Mouse (Mus musculus) left cerebral cortex, postnatal 25 days (tissue): ENCODE measurements around the gene Mterf1a. TPM values are rescaled to one million over a fixed set of nuclear protein-coding genes. Genes with fewer than 3 reads are reported as not detected.
"Not testable (repeated sequence)": the region's sequence is repeated elsewhere in the genome, so short reads cannot be mapped to it uniquely, and the experiment has no call there.

Source experiments
- DNase-seq, 2 experiments: peaks; one replicate each; pipeline ENCODE4 v3.0.0; 2022; ENCODE audit warnings: low spot score in 2 of 2, mixed read lengths in 1 of 2
- intact Hi-C: fragments of 180-260 bp; cut with DNase I; formaldehyde crosslinking; loops from one replicate; pipeline ENCODE4 v1.15.1; 2025
- total RNA-seq, 2 experiments: library from RNA; stranded (reverse); gene quantifications; 2 replicates each; pipeline ENCODE4 v1.2.3; 2021

Gene Mterf1a
- 1 to 10 TPM; 8.4 to 9.1 TPM for total RNA-seq

DNA sequence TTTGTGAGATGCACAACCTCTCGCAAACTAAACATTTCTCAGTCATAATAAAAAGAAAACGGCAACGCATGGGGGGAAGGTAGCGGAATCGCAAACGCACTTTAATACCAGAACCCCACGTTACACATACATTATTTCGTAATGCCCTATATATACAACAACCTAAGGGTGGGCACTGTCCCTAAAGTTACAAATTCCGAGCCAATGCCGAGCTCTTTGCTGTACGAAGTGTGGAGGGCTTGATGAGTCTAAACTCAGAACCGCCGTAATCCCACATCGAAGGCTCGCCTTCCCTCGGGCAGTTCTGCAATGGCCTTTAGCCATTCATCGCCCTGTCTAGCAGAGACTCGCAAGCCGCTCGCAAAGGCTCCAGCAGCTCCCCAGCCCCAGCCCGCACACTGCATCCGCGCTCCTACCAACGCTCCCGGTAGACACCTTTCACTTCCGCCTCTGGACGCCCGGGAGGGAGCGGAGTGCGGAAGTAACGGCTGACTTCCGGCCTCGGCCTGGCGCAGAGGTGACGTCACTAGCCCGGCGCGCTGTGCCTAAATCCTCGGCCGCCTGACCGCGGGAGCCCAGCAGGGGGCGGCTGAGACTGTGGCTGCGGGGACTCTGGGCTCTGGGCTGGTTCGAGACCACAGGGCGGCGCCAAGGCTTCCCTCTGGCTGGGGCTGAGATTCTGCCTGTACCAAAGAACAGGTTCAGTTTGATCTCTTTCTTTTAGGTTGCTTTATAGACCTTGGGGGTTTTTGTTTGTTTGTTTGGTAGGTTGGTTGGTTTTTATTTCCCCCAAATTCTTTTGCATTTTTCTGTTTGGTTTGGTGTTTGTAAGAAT, at the start of gene Mterf1a:
Mterf1a (minus strand) TSS at position 475 of the 835 bp plus-strand sequence.
- intact Hi-C loops, result loop anchor here (1.0 to 5.0 kb wide), 3 partner anchors 33 to 298 kb away; no protein-coding TSS in a partner anchor
- peak; percentile 16 to 40 for DNase-seq

DNA sequence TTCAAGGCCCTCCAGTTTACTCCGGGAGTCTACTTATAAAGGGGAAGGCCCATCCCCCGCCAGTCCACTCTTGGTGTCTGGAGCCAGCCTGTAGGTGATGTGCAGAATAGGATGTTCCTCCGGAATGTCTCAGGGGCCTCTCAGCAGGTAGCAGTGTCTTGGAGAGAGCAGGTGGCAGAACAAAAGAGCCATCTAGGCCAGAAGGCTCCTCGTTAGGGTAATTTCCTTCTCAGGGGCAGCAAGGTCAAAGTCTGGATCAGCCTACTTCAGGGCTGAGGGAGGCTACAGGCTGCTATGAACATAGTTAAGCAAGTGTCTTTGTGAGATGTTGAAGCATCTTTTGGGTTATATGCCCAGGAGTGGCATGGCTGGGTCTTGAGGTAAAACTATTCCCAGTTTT, 49.4 kb upstream of the Mterf1a start:
- intact Hi-C loops, DNase-seq: not testable (repeated sequence)

DNA sequence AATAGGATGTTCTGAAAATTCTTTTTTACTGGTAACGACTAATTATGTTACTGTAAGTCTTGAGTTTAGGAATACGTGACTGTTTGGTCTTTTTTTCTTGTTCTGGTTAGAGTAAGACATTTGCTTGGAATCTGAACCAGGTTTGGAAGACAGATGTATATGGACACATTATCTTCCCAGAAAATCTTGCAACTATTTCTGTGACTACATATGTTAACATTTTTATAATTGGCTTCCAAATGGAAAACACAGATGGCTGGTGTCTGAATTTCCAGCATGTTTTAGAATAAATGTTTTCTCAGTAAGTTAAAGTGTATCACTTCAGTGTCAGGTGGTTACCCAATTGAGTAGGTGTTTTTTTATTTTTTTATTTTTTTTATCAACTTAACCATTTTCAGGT, 47.5 kb upstream of the Mterf1a start:
- intact Hi-C loops, result no loop called here
- peak; percentile 32 to 87 for DNase-seq

DNA sequence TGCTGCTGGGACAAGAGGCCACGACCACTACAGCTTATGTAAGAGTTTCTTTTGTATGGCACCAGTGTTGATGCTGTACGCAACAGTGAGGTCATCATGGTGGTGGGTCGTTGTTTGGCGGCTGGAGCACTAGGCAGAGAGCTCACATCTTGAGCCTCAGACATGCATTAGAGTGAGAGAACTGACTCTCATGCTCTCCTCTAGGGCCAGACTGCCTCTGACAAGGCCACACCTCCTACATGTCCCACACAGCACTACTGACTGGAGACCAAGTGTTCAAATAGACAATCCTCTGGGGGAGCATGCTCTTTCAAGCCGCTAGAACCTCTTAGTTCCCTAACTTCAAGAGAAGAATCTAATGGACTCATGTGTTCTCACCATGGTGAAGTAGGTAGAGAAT, 45.6 kb upstream of the Mterf1a start:
- intact Hi-C loops, result no loop called here
- DNase-seq, result no peak

DNA sequence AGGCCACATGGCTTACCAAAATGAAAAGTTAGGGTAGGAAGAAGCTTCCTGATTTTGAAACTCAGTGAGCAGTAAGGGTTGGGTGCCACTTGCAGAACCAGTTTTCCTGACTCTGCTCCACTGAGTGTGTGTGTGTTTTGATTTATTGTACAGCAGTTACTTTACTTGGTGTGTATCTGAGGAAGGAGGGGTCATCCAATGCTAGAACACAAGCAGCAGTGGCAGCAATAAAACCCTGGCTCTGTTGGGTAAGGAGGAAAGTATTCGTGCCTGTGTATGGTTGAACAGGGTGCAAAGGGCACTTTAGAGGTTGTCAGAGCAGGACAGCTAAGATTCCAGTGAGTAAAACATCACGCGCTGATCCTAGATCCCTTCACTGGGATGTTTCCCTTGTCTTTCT, 45.2 kb upstream of the Mterf1a start:
- no peak for DNase-seq
- intact Hi-C loops, result no loop called here

DNA sequence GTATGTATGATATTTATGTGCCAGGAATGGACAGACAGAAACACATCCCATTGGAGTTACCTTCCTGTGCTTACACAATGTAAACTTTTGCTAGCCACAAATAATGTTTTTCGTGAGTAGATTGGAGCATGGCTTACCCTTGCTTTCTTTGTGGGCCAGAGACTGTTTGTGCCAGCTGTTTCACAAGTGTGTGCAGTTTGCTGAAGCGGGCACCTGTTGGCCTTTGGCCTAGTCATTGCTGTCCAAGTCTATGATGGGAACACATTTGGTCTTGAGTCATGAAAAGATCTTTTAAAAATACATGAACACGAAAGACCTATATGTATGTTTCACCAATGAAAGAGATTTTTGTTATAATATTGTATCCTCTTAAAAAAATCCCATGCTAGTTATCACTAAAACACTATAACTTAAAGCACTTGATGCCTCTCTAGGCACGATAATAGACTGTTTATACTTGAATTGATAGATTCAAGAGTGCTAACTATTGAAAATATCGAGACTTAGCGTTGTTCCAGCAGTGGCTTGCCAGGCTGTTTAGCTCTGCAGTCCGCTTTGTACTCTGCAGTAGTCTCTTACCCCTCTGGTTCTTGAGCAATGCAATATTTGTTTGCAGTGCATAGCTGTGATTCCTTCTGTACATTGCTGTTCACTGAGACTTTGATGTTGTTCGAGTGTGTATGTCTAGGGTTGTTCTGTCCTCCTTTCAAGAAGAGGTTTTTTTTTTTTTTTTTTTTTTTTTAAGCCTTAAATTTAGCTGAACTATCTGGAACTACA, 42.2 kb upstream of the Mterf1a start:
- intact Hi-C loops, result no loop called here
- no peak for DNase-seq

DNA sequence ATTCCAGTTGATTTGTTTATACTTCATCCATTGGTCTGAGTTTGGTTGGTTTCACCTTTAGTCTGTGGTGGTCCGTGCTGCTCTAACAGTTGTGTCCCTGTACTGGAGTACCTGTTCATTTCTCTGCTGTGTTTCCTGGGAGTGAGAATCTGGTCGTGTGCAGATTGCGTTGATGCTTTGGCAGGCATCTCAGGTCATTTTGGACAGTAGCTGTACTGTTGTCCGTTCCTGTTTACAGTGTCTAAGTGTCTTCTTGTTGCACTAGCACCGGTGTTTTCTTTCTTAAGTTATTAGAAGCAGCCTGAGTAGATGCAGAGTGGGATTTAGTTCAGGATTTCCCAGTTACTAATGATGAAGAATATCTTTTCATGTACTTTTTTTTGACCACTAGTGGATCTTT, 41.5 kb upstream of the Mterf1a start:
- intact Hi-C loops, result no loop called here
- no peak for DNase-seq

DNA sequence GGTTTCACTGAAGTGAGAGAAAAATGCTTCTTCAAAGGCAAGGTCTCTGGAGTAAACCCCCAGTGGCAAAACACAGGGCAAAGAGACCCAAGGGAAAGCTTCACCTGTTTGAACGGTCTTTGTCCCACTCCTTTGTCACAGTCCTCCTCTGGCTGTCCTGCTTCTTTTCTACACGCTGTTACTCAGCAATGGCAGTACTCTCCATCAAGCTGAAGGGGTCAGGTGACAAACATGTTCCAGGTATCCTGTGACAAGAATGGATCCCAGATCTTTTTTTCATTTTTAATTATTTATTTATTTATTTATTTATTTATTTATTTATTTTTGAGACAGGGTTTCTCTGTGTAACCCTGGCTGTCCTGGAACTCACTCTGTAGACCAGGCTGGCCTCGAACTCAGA, 39.8 kb upstream of the Mterf1a start:
- intact Hi-C loops, result no loop called here
- DNase-seq, result no peak

DNA sequence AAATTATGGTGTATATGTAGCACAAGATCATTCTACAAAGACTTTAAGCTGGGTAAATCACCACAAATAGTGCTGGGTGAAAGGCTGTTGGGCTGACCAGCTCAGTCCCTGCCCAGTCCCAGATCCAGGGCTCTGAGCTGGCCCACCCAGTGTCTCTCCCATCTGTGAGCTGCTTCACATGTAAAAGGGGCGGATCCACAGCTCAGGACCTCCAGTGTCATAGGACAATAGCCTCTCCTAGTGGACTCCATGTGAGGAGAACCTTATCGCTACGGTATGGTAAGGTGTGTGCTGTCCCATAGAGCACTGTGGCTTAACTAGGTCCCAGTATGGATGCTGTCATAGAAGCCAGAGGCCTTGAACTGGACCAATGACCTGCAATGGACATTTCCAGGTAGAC, 37.9 kb upstream of the Mterf1a start:
- no peak for DNase-seq
- intact Hi-C loops, result no loop called here

DNA sequence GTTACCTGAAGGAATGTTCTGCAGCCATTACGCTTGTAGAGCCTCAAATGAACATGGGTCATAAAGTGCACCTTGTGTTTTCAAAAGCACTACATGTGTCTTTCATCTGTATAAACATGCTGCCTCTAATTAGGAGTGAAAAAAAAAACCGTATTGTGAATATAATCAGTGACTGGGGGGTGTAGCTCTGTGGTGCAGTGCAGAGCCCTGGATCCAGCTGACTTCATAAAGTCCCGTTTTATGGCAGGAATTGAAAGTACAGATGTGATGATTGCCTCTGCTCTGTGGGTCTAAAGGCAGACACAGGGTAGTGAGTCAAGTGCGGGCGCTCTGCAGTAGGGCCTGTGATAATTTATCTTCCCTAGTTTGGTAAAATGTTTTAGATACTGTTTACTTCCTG, 37.0 kb upstream of the Mterf1a start:
- DNase-seq, result no peak
- intact Hi-C loops, result no loop called here

DNA sequence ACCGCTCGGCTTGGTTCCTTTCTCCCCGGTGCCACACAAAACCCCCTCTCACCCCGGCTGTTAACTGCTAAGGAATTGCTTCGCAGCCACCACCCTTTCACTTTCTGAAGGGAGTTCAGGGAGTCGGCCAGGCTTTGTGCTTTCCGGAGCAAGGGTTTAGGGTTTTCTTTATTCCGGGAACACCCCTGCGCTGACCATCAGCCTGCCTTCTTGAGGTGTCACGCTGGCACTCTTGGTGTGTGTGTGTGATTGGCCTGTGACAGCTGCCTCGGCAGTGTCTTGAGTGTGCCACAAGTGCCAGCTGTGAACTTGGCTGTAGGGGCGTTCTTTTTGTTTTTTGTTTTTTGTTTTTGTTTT, 34.9 kb upstream of the Mterf1a start:
- peak in 1 of 2 experiments; percentile 6 for DNase-seq
- intact Hi-C loops, result no loop called here

DNA sequence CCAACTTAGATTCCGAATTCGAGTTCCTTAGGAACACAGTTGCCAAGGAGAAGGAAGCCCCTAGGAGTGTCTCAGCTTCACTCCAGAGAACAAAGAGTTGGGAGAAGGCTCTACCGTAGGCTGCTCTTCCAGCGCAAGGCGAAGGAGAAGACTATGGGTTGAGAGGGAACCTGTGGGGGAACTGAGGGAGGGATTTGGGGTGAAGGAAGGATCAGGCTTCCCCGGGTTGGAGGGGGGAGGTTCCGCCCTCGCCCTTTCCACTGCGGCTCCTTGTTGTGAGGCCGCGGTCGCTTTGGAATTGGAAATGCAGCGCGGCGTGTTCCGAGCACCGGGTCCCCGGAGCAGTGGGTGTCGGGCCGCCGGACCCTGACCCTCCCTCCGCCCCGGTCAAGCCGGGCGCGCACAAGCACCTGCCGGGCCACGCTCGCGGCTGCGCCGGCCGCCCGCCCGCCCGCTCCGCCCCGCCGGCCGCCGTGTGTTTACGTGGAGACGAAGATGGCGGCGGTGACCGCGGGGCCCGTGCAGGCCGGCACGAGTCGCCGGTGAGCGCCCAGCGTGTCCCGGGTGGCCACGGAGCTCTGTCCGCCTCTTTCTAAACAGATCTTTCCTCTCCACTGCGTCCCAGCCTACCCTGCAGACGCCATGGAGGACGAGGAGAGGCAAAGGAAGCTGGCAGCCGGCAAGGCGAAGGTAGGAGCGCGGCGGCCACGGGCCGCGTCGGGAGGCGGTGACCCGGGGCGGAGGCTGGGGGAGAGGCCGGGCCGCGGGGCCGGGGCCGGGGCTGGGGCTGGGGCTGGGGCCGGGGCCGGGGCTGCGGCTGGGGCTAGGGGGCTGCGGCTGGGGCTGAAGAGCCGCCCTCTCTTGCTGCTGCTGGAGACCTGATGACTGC, 34.3 kb upstream of the Mterf1a start, which contains the start of gene Akap9:
Akap9 (plus strand) TSS at position 254 of the 889 bp plus-strand sequence.
- peak; percentile 53 to 79 for DNase-seq
- intact Hi-C loops, result loop anchor here (2.0 kb wide), 1 partner anchor 33 kb away; no protein-coding TSS in a partner anchor

DNA sequence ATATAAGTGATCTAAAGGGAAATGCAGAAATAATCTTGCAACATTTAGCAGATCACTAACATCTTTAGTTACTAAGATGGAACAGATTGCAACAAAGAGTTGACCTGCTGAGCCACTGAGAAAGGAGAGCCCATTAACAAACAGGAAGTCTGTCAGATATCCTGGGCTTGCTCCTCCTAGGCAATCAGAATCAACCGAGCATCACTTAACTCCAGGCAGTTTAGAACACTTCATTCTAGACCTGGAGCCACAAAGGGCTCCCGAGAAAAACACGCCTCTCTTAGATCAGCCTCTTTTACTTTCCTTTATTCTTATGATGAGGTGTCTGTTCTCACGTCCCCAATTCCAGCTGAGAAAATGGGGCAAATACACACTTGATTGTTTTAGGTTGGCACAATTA, 32.9 kb upstream of the Mterf1a start:
- no peak for DNase-seq
- intact Hi-C loops, result loop anchor here (2.0 kb wide), 1 partner anchor 32 kb away; no protein-coding TSS in a partner anchor

DNA sequence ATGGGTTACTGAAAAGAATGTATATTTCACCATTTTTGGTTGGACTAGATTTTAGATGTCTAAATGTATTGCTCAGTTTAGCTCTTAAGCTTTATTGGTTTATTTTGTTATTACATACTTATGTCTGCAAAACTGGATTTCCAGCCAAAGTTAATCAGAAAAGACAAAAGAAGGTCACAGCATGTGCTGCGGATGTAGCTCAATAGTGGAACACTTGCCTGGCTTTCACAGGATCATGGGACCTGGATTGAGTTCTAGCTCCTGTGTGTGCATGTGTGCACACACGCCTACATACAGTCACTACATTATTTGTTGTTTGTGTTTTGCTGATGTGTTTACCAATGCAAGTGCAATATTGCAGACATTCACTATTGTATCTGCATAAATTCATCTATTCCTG, 28.6 kb upstream of the Mterf1a start:
- DNase-seq, result no peak
- intact Hi-C loops, result no loop called here

DNA sequence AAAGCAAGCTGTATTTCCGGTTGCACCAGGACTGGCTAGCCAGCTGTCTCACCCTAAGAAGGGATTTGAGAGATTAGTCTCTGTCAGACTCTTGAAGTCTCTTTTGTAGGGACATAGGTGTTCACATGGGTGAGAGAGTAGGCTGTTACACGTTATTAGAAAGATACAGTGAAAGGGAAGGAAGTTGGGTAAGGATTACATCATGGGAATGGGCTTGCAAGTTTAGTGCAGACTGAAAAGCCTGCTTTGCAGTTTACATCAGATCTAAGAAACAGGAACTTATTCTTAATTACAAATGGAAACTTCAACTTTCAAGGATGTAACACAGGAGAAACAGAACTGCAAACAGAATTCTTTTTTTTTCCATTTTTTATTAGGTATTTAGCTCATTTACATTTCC, 11.7 kb upstream of the Mterf1a start:
- intact Hi-C loops, result no loop called here
- no peak for DNase-seq

DNA sequence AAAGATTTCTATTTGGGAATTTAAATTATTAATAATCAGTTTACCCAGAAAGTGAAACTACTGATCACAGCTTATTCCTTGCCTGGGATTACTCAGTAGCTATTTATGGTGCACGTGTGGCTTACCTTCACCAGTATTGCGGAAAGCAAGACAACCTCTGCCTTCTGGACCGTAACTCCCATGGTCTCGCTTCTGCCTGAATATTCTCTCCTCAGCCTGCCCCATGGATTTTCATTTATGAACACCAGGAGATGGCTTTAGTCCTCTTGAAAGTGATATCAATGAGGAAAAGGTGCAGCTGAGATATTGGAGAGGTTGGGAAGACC, 524 bp upstream of the Mterf1a start:
- intact Hi-C loops, result loop anchor here (1.0 to 5.0 kb wide), 3 partner anchors 33 to 297 kb away; no protein-coding TSS in a partner anchor
- DNase-seq, result not testable (repeated sequence)

DNA sequence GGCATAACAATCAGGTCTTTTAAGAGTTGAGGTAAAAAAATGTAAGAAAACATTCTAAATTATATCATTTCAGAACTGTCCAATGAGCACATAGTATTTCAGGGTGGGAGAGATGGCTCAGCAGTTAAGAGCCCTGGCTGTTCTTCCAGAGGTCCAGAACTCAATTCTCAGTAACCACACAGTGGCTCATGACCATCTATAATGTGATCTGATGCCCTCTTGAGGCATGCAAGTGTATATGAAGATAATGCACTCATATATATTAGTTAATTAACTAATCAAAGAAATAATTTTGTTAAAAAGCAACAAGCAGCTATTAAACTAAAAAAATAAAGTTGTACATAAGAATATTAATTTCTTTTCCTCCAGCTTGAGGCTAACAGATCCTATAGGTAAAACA, 4.5 kb downstream of the Mterf1a start:
- no peak for DNase-seq
- intact Hi-C loops, result no loop called here

DNA sequence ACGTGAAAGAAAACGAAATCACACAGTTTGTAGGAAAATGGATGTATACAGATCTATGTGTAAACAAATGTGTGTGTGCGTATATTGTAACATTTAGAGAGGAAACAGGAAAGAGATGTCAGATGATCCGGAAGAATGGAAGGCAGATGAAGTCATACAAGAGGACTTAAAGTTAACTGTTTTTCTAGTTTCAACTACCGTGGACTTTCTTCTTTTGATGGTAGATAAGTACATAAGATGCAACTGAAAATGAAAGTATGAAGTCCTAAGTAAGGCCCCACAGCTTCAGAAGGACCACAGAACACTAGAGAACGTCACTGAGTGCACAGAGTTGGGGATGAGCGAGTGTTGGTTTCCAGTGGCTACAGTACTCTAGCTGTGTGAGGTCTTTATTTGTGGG, 6.9 kb downstream of the Mterf1a start:
- intact Hi-C loops, result not testable (repeated sequence)

DNA sequence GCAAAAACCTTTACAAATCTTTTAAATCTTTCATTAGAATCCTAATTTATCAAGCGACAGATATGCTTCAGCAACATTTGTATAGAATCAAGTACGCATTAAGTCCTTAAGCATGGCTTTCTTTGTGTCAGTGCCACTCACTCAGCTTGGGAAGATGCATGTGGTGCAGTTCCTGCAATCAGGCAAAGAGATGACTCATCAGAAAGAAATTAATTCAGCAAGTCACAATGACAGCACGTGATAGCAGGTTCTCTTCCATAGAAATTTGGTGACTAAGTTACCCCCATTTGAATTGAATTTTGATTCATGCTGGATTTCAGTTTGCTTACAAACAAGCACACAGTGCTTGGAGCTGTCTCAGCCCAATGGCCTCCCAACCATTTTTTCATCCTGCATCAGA, 20.2 kb downstream of the Mterf1a start:
- intact Hi-C loops, result no loop called here
- DNase-seq, result peak in 1 of 2 experiments; percentile 34

More for the DNA sequence above, 6.9 kb downstream of the Mterf1a start:
- not testable (repeated sequence) for DNase-seq

DNA sequence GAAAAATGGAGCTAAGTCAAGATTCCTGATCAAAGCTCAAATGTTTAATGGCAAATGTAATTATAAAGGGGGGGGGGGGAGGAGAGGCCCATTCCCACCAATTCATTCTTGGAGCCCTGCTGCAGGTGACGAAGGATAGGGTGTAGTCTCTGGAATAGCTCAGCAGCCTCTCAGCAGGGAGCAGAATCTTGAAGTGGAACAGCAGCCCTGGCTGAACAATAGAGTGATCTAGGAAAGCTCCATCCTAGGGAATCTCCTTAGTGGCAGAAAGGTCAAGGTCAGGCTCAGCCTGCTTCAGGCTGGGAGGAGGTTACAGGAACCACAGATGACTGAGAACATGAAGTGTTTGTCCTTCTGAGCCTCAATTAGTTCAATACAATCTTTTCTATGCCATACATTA, 21.4 kb downstream of the Mterf1a start:
- DNase-seq, result no peak
- intact Hi-C loops, result no loop called here
